Mouse (Mus musculus) kidney, adult 2 months (tissue): ENCODE measurements around the gene Gm4881. TPM values are rescaled to one million over a fixed set of nuclear protein-coding genes. Genes with fewer than 3 reads are reported as not detected.

Source experiments
- DNase-seq: peaks from one replicate; pipeline ENCODE4 v3.0.0; 2021
- H3K27ac ChIP-seq: fragments of 200-500 bp; 2 replicates; pipeline ENCODE4 v1.5.1; 2012; ENCODE audit warnings: low read depth, low read length, control low read depth, inconsistent platforms; ENCODE audit not compliant: insufficient read depth
- H3K27me3 ChIP-seq: fragments of 200-500 bp; replicated peaks from 2 replicates; pipeline ENCODE4 v1.6.1; 2012; ENCODE audit warnings: mild to moderate bottlenecking, moderate library complexity, low read length, inconsistent platforms; ENCODE audit not compliant: control insufficient read depth, insufficient read depth
- H3K36me3 ChIP-seq: fragments of 200-500 bp; 2 replicates; pipeline ENCODE4 v1.6.1; 2012; ENCODE audit warnings: mild to moderate bottlenecking, moderate library complexity, low read length, inconsistent platforms; ENCODE audit not compliant: control insufficient read depth, insufficient read depth
- H3K4me1 ChIP-seq: fragments of 200-500 bp; 2 replicates; pipeline ENCODE4 v1.6.1; 2011; ENCODE audit warnings: low read length; ENCODE audit not compliant: control insufficient read depth, insufficient read depth
- H3K4me3 ChIP-seq: fragments of 200-500 bp; 2 replicates; pipeline ENCODE4 v1.5.1; 2011; ENCODE audit warnings: mild to moderate bottlenecking, low read depth, low read length, control low read depth; ENCODE audit not compliant: insufficient read depth
- CTCF ChIP-seq: fragments of 200-500 bp; conservative IDR thresholded peaks from 2 replicates; pipeline ENCODE4 v1.5.1; 2011; ENCODE audit warnings: low read depth, mild to moderate bottlenecking, control low read depth, low read length, moderate library complexity, mixed read lengths; ENCODE audit not compliant: insufficient read depth, insufficient read length
- POLR2A ChIP-seq: fragments of 200-500 bp; IDR thresholded peaks from one replicate; pipeline ENCODE4 v1.6.1; 2011; ENCODE audit warnings: low read depth, low read length, control low read depth
- WGBS: fragments of 180-500 bp; shearing (Covaris S2); methylation state at CpG from one replicate; pipeline ENCODE4 v1.1.7; 2018; 5-methylcytosine and 5-hydroxymethylcytosine counted together
- polyA plus RNA-seq: library from polyadenylated mRNA; depleted of rRNA; stranded (reverse); fragments of >200 nt; gene quantifications from 2 replicates; pipeline ENCODE4 v1.2.3, GENCODE M21; 2012

The Gm4881 gene
- polyA plus RNA-seq, 1 experiment: not detected

DNA sequence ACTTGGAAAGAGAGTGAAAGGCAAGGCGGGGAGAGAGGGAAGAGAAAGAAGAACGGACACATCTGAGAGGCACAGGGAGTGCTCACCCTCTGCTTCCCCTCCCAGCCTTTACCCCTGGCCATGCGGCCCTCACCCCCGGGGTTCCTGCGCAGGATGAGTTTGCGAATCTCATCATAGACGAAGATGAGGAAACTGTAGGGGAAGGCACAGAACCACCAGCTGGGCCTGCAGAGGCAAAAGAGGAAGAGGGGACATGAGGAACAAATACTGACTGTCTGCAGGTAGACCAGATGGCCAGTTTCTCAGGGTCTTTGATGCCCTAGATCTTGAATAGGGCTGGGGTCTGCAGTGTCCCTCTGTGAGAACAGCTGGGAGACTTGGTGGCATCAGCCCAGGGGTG lies 34.5 kb upstream of the Gm4881 start:
- H3K27ac ChIP-seq: no peak overlapping the region
- 83% methylated on average over 7 of the region's 7 CpGs for WGBS
- no peaks in the 10 kb centered on the region for H3K4me1 ChIP-seq
- H3K36me3 ChIP-seq: no peaks in the 10 kb centered on the region
- H3K27me3 ChIP-seq: no peaks in the 10 kb centered on the region
- TF ChIP-seq POLR2A (no peak), CTCF (no peak)
- H3K4me3 ChIP-seq: no peak overlapping the region
- DNase-seq: no peak

DNA sequence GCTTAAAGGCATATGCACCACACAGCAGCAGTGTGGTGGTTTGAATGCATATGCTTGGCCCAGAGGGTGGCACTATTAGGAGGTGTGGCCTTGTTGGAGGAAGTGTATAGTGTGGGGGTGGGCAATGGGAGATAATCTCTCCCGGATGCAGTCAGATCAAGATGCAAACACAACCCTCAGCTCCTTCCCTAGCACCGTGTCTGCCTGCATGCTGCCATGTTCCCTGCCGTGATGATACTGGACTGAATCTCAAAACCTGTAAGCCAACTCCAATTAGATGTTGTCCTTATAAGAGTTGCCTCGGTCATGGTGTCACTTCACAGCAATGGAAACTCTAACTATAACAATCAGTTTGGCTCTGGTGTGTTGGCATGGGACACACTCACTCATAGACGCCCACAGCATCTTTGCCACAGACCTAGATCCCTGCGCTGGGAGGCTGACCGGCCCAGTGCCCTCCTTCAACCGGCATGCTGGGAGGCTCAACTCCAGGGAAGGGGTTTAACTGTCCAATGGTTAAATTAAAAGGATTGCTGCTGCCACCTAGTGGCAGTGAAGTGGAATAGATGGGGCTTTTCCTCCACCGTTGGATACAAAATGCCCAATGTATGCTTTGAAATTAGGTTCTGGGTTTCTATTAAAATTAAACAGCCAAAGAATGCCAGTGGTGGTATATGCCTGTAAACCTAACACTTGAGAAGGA lies 30.8 kb upstream of the Gm4881 start:
- WGBS: 28% methylated on average over 9 of the region's 9 CpGs
- DNase-seq: peak; percentile 34
- Histone ChIP-seq H3K27me3 (no peaks in the 10 kb centered on the region), H3K36me3 (no peaks in the 10 kb centered on the region), H3K27ac (no peak overlapping the region), H3K4me1 (peaks cover 7% of the 10 kb centered on the region; the same call in 1 of the 2 replicates), H3K4me3 (no peak overlapping the region)
- TF ChIP-seq CTCF (peak; percentile 44), POLR2A (no peak)

DNA sequence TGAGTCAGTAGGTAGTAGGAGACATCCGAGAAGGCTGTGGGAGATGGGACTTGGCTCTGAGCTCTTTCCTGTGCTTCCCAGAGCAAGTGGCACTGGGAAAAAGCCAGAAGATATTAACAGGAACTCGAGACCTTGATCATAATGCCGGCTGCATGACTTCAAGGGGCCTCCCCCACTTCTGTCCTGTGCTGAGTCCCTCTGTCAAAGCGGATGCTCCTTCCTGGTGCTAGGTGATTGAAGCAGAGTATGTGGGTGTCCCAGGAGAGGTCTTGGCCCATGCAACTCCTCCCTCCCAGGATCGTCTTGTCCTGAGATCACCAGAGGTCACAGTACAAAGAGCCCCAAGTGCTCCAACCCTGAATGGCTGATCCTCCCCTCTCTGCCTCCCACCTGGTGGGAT lies 29.6 kb upstream of the Gm4881 start:
- Histone ChIP-seq H3K36me3 (no peaks in the 10 kb centered on the region), H3K27ac (no peak overlapping the region), H3K4me3 (no peak overlapping the region), H3K27me3 (no peaks in the 10 kb centered on the region), H3K4me1 (peaks cover 7% of the 10 kb centered on the region; the same call in 1 of the 2 replicates)
- TF ChIP-seq CTCF (no peak), POLR2A (no peak)
- no peak for DNase-seq
- WGBS: 56% methylated on average over 5 of the region's 5 CpGs

DNA sequence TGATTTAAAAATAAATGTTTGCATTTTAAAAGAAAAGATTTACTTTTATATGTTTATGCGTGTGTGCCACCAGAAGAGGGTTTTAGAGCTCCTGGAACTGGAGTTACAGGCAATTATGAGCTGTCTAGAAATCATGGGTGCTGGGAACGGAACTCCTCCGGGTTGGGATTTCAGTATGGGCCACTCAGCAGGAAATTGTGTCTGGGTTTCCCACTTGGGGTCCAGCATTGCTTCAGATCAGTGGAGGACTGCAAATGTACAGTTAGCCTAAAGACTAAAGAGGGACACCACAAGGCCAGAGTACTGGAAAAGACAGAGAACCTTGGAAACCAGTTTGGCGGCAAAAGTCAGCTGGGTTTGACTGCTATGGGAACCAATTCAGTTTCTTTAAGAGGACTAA lies 28.9 kb upstream of the Gm4881 start:
- Histone ChIP-seq H3K27ac (no peak overlapping the region), H3K4me3 (no peak overlapping the region), H3K4me1 (peaks cover 7% of the 10 kb centered on the region; the same call in 1 of the 2 replicates), H3K27me3 (no peaks in the 10 kb centered on the region), H3K36me3 (no peaks in the 10 kb centered on the region)
- no peak for DNase-seq
- TF ChIP-seq CTCF (no peak), POLR2A (no peak)
- WGBS: 77% methylated on average over 4 of the region's 4 CpGs

DNA sequence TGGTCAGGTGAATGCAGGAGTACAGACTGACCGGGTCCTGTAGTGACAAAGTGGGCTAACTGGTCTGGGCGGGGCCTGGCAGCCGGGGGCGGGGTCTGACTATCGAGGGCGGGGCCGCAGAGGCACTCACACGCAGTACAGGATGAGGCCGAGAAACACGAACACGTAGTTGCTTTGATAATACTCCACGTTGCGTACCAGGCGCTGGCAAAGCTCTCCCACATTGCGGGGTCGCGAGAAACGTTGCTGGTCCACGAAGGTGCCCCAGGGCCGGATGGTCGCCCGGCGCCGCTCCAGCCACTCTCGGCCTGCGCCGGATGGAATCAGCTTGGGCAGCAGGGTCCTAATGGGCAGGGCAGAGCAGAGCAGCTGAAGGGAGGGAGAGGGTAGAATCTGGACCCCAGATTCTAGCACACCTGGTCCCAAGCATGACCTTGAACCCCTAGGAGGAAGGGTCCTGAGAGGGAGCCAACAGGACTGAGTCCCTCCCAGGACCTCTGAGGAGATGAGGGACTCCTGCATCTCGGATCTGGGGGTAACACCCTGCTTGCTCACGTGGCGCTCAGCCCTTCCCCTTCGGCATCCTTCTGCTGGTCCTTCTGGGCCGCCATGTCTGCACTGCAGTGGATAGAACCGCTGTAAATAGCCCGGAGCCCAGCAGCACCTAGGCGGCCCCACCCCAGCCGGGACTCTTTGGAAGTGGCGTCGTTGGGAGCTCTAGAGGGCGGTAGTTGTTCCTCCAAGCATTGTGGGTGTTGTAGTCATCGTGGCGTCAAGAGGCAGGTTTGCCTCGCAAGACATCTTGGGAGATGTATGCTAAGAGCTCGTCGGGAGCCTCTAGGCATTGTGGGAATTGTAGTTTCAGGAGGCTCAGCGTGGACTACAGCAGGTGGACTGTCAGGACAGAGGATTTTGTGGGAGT lies 27.9 kb upstream of the Gm4881 start, which contains the start of gene Rabac1:
Rabac1 (minus strand) TSS at position 783 of the 922 bp plus-strand sequence.
- TF ChIP-seq CTCF (peak; percentile 31), POLR2A (peak; percentile 81)
- Histone ChIP-seq H3K27me3 (no peaks in the 10 kb centered on the region), H3K4me3 (peak within 1 kb of the TSS; percentile 93), H3K36me3 (no peaks in the 10 kb centered on the region), H3K4me1 (peaks cover 7% of the 10 kb centered on the region; the same call in 1 of the 2 replicates), H3K27ac (peak within 1 kb of the TSS; percentile 92)
- peak; percentile 98 for DNase-seq
- under 1% methylated on average over 45 of the region's 45 CpGs for WGBS

DNA sequence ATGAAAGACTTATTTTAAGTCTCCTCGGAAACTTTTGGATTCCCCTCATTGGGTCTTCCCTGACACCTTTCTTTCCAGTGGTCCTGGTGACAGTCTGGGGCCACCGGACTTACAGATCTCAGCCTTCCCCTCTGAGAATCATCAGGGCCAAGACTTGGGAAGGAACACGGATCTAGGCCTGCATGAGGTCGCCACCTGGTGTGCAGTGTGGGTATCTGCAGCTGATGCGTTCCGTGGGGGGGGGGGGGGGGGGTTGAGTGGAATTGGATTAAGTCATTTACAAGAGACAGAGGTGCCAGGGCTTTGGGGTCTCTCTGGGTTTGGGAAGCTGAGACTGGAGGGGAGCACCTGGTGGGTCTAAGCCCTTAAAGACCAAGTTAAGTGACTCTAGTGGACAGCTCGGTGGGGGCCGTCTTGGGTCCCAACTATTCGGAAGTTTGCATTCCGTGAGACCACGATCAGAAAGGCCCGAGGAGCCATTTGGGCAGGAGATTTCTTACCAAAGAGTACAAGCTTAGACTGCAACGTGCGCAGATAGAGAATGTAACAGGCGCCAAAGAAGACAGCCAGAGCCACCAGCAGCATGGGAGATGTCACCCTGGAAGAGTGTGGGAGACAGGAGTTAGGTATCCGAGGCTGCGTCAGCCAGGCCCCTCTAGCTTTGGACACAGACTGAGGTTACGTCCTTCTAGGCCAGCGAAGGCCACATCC lies 27.1 kb upstream of the Gm4881 start:
- DNase-seq: peak; percentile 42
- 6% methylated on average over 19 of the region's 19 CpGs for WGBS
- no peaks in the 10 kb centered on the region for H3K27me3 ChIP-seq
- peak overlapping the region; percentile 61; the same call in 1 of the 2 replicates for H3K27ac ChIP-seq
- H3K36me3 ChIP-seq: no peaks in the 10 kb centered on the region
- H3K4me1 ChIP-seq: peaks cover 7% of the 10 kb centered on the region; the same call in 1 of the 2 replicates
- TF ChIP-seq POLR2A (no peak), CTCF (peak; percentile 70)
- H3K4me3 ChIP-seq: peak overlapping the region; percentile 93
